Mouse (Mus musculus) heart, postnatal 14 days (tissue): ENCODE results near the gene Tsr2. TPM values are rescaled to one million over a fixed set of nuclear protein-coding genes. Genes with fewer than 3 reads are reported as not detected.
A peak's percentile ranks its signal among the peaks of the same experiment; 100 is the strongest.

Experiments
- DNase-seq, 2 experiments: peaks; one replicate each; pipeline ENCODE4 v3.0.0; 2021 to 2022
- intact Hi-C: fragments of 180-260 bp; cut with DNase I; formaldehyde crosslinking; loops from one replicate; pipeline ENCODE4 v1.15.1; 2025
- total RNA-seq, 2 experiments: library from RNA; stranded (reverse); gene quantifications; 2 replicates each; pipeline ENCODE4 v1.2.3; 2021

Tsr2 gene
- total RNA-seq, 2 experiments from 2014 or later: 8.9 TPM

DNA sequence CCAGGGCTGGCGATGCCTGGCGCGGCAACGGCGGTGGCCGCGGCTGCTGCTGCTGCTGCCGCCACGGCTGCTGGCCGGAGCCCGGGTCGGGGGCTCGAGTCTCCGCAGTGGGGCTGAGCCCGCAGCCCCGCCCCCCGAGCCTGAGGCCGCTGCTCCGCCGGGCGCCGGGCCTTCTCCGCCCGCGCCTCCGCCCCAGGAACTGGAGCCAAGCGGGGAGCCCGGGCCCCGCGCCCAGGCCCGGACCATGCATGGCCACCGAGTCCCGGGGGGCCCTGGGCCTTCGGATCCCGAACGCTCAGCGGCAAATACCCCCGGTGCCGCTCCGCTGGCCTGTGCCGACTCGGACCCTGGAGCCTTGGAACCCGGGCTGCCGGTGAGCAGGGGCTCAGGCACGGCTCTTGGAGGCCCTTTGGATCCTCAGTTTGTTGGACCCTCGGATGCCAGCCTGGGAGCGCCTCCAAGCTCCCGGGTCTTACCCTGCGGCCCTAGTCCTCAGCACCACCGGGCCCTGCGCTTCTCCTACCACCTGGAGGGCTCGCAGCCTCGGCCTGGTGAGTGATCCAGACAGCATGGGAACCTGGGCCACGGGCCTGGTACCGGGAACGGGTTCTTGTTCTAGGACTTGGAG is 48.8 kb downstream of the Tsr2 start:
- intact Hi-C loops: loop anchor here (5.0 kb wide), 1 partner anchor 50 kb away; the partner anchor contains the start of gene Tsr2
- DNase-seq: peak; percentile 55 to 66

DNA sequence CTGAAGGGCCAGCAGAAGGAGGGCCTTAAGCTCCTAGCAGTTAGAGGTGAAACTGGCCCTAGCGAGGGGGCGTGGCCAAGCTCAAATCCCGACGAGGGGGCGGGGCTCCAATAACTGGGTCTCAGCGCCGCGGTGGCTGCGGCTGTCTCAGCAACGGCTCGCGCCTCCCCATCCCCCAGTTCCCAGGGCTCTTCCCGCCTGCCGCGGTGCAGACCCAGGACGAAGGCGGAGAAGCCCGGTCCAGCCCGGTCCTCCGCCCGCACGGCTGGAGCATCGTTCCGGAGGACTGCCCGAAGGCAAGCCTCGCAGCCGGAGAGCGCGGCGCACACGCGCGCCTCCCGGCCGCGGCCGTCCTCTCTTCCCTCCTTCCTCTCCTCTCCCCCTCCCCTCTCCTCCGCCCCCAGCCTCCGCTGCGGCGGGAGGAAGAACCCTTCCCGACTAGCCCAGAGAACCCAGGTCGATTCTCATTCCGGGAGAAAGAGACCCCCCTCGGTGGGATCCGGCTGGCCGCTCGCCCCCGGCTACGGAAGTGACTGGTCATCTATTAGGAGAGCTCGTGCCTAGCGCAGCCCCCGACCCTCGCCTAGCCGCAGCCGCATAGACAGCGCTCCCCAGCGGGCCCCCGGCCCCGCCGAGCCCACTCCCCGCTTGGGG is 49.4 kb downstream of the Tsr2 start:
- intact Hi-C loops: loop anchor here (5.0 kb wide), 1 partner anchor 50 kb away; the partner anchor contains the start of gene Tsr2
- DNase-seq: peak; percentile 85 to 86

DNA sequence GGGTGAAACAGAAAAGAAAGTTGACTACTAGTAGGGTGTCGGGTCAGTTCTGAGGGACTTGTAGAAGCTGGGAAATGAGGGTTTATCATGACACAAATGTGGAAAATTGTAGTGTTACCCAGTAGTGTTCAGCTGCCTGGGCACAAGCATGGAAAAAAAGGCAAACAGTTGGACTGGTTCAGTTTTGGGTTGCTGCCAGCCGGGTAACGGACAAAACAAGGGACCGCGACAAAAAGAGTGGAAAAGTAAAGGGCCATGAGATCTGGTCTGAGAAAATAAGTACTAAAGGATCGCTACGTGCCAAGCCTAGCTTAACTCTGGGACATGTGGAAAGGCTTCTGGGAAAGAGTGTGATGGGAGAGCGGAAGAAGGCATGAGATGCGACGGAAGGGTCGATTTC is 50.0 kb downstream of the Tsr2 start:
- no peak for DNase-seq
- intact Hi-C loops: loop anchor here (5.0 kb wide), 1 partner anchor 51 kb away; the partner anchor contains the start of gene Tsr2

- intact Hi-C loops: loop anchor here (5.0 kb wide), 1 partner anchor 51 kb away; the partner anchor contains the start of gene Tsr2
- no peak for DNase-seq
These were observed 50.5 kb downstream of the Tsr2 start, which contains the start of gene Fgd1 for GRCm38 (mm10) chrX:151045850-151046249. Gene Fgd1, plus strand, starts transcription at chrX:151046150.

DNA sequence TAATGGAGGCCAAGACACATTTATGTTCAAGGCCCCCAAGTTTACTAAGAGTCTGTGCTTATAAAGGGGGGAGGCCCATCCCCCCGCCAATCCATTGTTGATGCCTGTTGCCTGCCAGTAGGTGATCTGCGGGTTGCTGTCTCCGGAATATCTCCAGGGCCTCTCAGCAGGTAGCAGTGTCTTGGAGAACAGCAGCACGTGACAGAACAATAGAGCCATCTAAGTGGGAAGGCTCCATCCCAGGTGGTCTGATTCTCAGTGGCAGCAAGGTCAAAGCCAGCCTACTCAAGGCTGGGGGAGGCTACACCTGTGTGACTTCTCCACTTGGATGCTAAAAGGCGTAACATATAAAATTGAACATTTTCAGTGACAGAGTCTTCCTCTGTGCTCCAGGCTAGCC is 55.1 kb downstream of the Tsr2 start:
- intact Hi-C loops: no loop called here
- DNase-seq: no peak

Other genes starting within 250 kb of the Tsr2 start
- gene Gnl3l, start 79.2 kb downstream of the Tsr2 start, total RNA-seq: 10 to 100 TPM; 33.8 to 38.0 TPM
- gene Fgd1, start 50.4 kb downstream of the Tsr2 start, total RNA-seq: 10 to 100 TPM; 10.5 to 12.2 TPM
- under 1 TPM; 0.32 to 0.41 TPM for gene Wnk3, start 101.5 kb upstream of the Tsr2 start, total RNA-seq
- 10 to 100 TPM; 12.3 to 13.8 TPM for gene Fam120c, start 247.6 kb upstream of the Tsr2 start, total RNA-seq